Mouse (Mus musculus) myocyte (in vitro differentiated cells): ENCODE measurements around the gene Zbtb5.

Experiments used
- MYOD1 ChIP-seq, 3 experiments: IDR thresholded peaks; one replicate each; pipeline ENCODE4 v1.6.1; 2011; ENCODE audit warnings: control low read depth in 2 of 3, low read depth in 2 of 3, mild to moderate bottlenecking in 2 of 3, moderate library complexity in 1 of 3; ENCODE audit not compliant: insufficient read length in 2 of 3, control insufficient read depth in 1 of 3
- MYOG ChIP-seq, 3 experiments: IDR thresholded peaks; one replicate each; pipeline ENCODE4 v1.6.1; 2011; ENCODE audit warnings: control low read depth in 2 of 3, low read depth in 2 of 3, mild to moderate bottlenecking in 2 of 3; ENCODE audit not compliant: insufficient read length in 2 of 3, control insufficient read depth in 1 of 3, insufficient read depth in 1 of 3
- POLR2A ChIP-seq: IDR thresholded peaks from one replicate; pipeline ENCODE4 v1.6.1; 2011; ENCODE audit warnings: low read depth, mild to moderate bottlenecking, control low read depth, moderate library complexity; ENCODE audit not compliant: insufficient read length
- TCF12 ChIP-seq: IDR thresholded peaks from one replicate; pipeline ENCODE4 v1.6.1; 2011; ENCODE audit warnings: mild to moderate bottlenecking, control low read depth; ENCODE audit not compliant: poor library complexity, insufficient read depth, severe bottlenecking
- USF1 ChIP-seq: IDR thresholded peaks from one replicate; pipeline ENCODE4 v1.6.1; 2011; ENCODE audit warnings: low read depth, mild to moderate bottlenecking, control low read depth, moderate library complexity

DNA sequence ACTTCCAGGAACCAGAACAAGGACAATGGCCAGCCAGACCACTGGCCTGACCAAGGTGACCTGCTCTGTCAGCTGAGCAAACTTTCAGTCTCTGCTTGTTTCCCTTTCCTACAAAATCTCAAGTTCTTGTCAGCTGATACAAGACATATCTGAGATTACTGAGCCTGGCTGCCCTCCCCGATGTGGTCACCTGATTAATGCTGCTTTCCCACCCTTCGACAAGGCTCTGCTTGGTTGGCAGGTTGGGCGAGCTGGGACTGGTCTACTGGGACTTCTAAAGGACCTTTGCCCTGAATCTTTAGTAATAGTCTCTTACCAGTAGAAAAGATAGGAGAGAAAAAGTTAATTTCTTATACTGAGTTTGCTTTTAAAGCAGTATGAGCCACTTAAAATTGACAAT, 6.8 kb downstream of the Zbtb5 start:
- no peak for TF ChIP-seq POLR2A
- TF ChIP-seq USF1 = no peak
- TF ChIP-seq MYOG (IDR thresholded peaks at IDR 0.05; ENCODE audit: control insufficient read depth in 1 of 3, insufficient read depth in 1 of 3, insufficient read length in 2 of 3, low read depth in 2 of 3) = no peak
- TF ChIP-seq MYOD1 (IDR thresholded peaks at IDR 0.05; ENCODE audit: control insufficient read depth in 1 of 3, insufficient read length in 2 of 3, low read depth in 2 of 3) = no peak
- no peak for TF ChIP-seq TCF12
